Mouse (Mus musculus) heart, embryonic 14.5 days (tissue): ENCODE results near the gene Insrr. TPM values are rescaled to one million over a fixed set of nuclear protein-coding genes. Genes with fewer than 3 reads are reported as not detected.

Experiments
- ATAC-seq: fragments of 200-750 bp; cut with Nextera tagmentation; 2 replicates; pipeline ENCODE4 v1.8.0; 2017; ENCODE audit warnings: low read depth, moderate TSS enrichment; ENCODE audit not compliant: insufficient number of reproducible peaks, insufficient read depth, low FRiP score
- H3K27ac ChIP-seq, 2 experiments: fragments of 200-500 bp in 1 of 2; fragments of 300-500 bp in 1 of 2; sonication (generic) in 1 of 2; replicated peaks in 1 of 2; 2 replicates each; pipeline ENCODE4 v1.5.1; 2012 to 2014; ENCODE audit warnings: low read depth in 2 of 2, low read length in 2 of 2, control low read depth in 1 of 2, mild to moderate bottlenecking in 1 of 2, mixed read lengths in 1 of 2; ENCODE audit not compliant: control insufficient read depth in 1 of 2, insufficient read depth in 1 of 2
- H3K27me3 ChIP-seq: fragments of 300-500 bp; sonication (generic); 2 replicates; pipeline ENCODE4 v1.6.1; 2014; ENCODE audit warnings: mild to moderate bottlenecking, low read length, control low read depth; ENCODE audit not compliant: control insufficient read depth, insufficient read depth
- H3K36me3 ChIP-seq: fragments of 300-500 bp; sonication (generic); 2 replicates; pipeline ENCODE4 v1.6.1; 2014; ENCODE audit warnings: mild to moderate bottlenecking, control low read depth, low read length, mixed read lengths; ENCODE audit not compliant: control insufficient read depth, insufficient read depth
- H3K4me1 ChIP-seq, 2 experiments: fragments of 200-500 bp in 1 of 2; fragments of 300-500 bp in 1 of 2; sonication (generic) in 1 of 2; 2 replicates each; pipeline ENCODE4 v1.6.1; 2012 to 2014; ENCODE audit warnings: low read length in 2 of 2, control low read depth in 1 of 2, mixed read lengths in 1 of 2; ENCODE audit not compliant: control insufficient read depth in 2 of 2, insufficient read depth in 2 of 2
- H3K4me2 ChIP-seq: fragments of 300-500 bp; sonication (generic); 2 replicates; pipeline ENCODE4 v1.6.1; 2014; ENCODE audit warnings: mild to moderate bottlenecking, low read length
- H3K4me3 ChIP-seq, 2 experiments: fragments of 200-500 bp in 1 of 2; fragments of 300-500 bp in 1 of 2; sonication (generic) in 1 of 2; 2 replicates each; pipeline ENCODE4 v1.5.1; 2012 to 2014; ENCODE audit warnings: low read length in 2 of 2, mild to moderate bottlenecking in 2 of 2, control low read depth in 1 of 2, low read depth in 1 of 2, moderate library complexity in 1 of 2; ENCODE audit not compliant: control insufficient read depth in 1 of 2, insufficient read depth in 1 of 2
- H3K9ac ChIP-seq: fragments of 300-500 bp; sonication (generic); 2 replicates; pipeline ENCODE4 v1.6.1; 2014; ENCODE audit warnings: mild to moderate bottlenecking, low read length
- H3K9me3 ChIP-seq: fragments of 300-500 bp; sonication (generic); 2 replicates; pipeline ENCODE4 v1.6.1; 2016; ENCODE audit warnings: low read length, control low read depth; ENCODE audit not compliant: control insufficient read depth
- WGBS: fragments of 180-500 bp; shearing (Covaris S2); extraction: QIAGEN DNeasy Blood & Tissue Kit; methylation state at CpG from one replicate; pipeline ENCODE4 v1.1.7; 2014; 5-methylcytosine and 5-hydroxymethylcytosine counted together
- polyA plus RNA-seq: library from polyadenylated mRNA; unstranded; fragments of >200 nt; fragmentation: Nextera tagmentation; extraction: Ambion mirVana; gene quantifications from 2 replicates; pipeline ENCODE4 v1.2.1, GENCODE M21; 2014

The Insrr gene
- polyA plus RNA-seq, result 0.08 TPM in 1 of 2 replicates, not detected in the other

DNA sequence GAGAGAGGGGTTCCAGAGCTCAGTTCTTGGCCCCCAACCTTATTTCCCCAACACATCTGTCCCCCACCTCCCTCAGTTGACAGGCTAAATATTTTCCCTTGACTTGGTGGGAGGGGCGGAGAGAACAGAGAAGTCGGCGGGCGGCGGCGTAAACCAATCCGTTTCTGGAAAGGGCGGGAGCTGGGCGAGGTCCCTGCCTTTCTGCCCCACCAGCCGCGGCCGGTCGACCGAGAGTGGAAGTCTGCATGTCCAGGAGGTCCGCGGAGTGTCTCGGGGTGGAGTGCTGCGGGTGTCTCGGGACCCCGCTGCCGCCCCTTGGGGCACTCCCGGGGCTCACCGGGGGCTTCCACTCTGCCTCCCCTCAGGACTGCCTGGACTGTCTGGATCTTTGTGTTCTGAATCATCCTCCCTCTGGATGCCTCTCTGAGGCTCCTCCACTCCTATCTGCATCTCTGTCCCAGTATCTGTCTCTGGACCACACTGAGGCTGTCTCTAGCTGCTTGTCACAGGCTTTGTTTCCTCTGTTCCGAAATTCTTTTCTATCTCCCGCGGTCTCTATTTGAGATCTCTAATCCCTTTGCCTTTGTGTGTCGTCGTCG is at the start of gene Insrr:
Gene Insrr (plus strand): TSS at position 216 of the 599 bp plus-strand sequence.
- no peak within 1 kb of the TSS for H3K27ac ChIP-seq
- peak within 1 kb of the TSS; percentile 28; the same call in 1 of the 2 replicates for H3K9ac ChIP-seq
- no peak for ATAC-seq

DNA sequence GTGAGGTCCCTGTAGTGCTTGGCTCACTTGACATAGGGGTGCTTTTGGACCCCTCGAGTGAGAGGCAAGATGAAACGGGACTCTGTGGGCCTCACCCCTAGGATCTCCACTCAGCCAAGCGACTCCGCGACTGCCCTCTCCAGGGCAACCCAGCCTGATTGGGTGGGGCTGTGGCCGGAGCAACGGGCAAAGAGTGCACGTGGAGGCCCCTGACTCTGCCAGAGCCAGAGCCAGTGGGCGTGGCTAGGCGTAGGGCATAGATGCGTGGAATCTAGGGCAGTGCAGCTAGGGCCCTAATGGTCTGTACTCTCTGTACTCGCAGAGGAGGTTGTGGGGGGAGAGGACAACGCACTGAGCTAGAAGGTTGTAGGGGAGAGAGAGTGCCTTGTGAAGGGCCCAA is 48.3 kb upstream of the Insrr start, which contains the start of gene Lrrc71:
Gene Lrrc71 (minus strand): TSS at position 195 of the 400 bp plus-strand sequence.
- Histone ChIP-seq H3K9ac (no peak within 1 kb of the TSS), H3K4me1 (peaks cover 10 to 12% of the 10 kb centered on the region in 2 experiments; a peak in 3 of 4 replicates)
- 45% methylated on average over 13 of the region's 13 CpGs for WGBS

More for the DNA sequence above, at the start of gene Insrr:
- no peaks in the 10 kb centered on the region for H3K36me3 ChIP-seq
- peak within 1 kb of the TSS; percentile 68 for H3K4me2 ChIP-seq
- WGBS, result 1% methylated on average over 29 of the region's 29 CpGs
- peak within 1 kb of the TSS; percentile 21 to 32 for H3K4me3 ChIP-seq
- H3K9me3 ChIP-seq, result no peaks in the 10 kb centered on the region
- H3K27me3 ChIP-seq, result peaks cover 100% of the 10 kb centered on the region
- H3K4me1 ChIP-seq, result peaks cover 0 to 20% of the 10 kb centered on the region in 2 experiments; a peak in 3 of 4 replicates

DNA sequence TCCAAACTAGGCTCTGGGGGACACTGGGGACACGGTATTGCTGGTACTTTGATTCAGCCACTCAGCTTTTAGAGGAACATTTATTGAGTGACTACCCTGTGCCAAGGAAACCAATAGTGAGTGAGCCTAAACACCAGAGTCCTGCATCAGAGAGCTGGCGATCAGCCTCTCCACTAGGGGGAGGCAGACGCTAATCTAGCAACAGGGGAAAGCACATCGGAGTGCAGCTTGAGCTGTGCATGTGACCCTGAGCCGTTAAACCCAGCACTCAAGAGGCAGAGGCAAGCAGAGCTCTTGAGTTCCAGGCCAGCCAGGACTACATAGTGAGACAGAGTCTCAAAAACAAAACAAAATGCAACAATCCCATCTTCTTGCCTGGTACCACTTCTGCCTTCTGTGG is 47.7 kb upstream of the Insrr start:
- no peaks in the 10 kb centered on the region for H3K9me3 ChIP-seq
- H3K4me2 ChIP-seq, result no peak overlapping the region
- H3K27me3 ChIP-seq, result peaks cover 9% of the 10 kb centered on the region; the same call in 1 of the 2 replicates
- H3K36me3 ChIP-seq, result peaks cover 37% of the 10 kb centered on the region
- peaks cover 10 to 12% of the 10 kb centered on the region in 2 experiments; a peak in 3 of 4 replicates for H3K4me1 ChIP-seq
- H3K4me3 ChIP-seq, result no peak overlapping the region
- H3K27ac ChIP-seq, result no peak overlapping the region
- no peak overlapping the region for H3K9ac ChIP-seq
- 13% methylated on average over 5 of the region's 5 CpGs for WGBS
- no peak for ATAC-seq

More for the DNA sequence above, 48.3 kb upstream of the Insrr start, which contains the start of gene Lrrc71:
- Histone ChIP-seq H3K27me3 (peaks cover 9% of the 10 kb centered on the region; the same call in 1 of the 2 replicates), H3K4me3 (no peak within 1 kb of the TSS), H3K9me3 (no peaks in the 10 kb centered on the region), H3K27ac (no peak within 1 kb of the TSS), H3K36me3 (peaks cover 31% of the 10 kb centered on the region), H3K4me2 (no peak within 1 kb of the TSS)
- ATAC-seq, result no peak

DNA sequence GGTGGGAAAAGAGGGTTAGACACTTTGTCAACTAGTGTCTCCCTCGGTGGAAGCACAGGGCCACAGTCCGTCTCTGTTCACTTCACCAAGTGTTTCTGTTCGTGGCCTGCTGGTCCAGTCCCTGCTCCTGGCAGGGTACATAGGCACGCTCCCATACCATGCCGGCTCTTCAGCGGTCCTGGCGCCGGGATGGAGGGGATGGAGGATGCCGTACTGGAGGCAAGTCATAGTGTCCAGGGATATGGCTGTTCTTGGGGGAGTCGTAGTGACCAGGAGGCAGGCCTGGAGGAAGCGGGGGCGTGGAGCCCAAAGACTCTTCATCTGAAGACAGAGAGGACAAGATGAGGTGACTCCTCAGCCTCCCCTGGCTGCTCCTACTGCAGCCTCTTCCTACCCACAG is 46.8 kb upstream of the Insrr start:
- 89% methylated on average over 12 of the region's 12 CpGs for WGBS

DNA sequence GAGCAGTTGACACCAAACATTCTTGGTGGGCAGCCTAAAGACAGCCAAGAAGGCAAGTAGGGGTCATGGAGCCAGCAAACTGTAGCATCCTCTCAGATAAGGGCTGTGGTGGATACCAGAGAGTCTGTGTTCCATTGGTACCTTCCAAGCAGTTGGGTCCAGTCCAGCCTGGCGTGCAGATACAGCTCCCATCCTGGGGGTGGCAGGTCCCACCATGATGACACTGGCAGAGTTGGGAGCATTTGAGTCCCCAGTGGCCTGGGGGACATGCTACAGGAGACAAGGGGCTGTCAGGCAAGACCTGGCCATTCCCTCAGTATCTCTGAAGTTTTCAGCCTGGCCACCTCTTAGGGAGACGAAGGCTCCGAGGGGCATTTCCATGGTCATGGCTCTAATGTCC is 44.2 kb upstream of the Insrr start:
- H3K9ac ChIP-seq, result no peak overlapping the region
- peaks cover 14% of the 10 kb centered on the region; the same call in 1 of the 2 replicates for H3K27me3 ChIP-seq
- H3K27ac ChIP-seq, result no peak overlapping the region
- H3K36me3 ChIP-seq, result peaks cover 54% of the 10 kb centered on the region
- no peak overlapping the region for H3K4me3 ChIP-seq
- H3K4me1 ChIP-seq, result peaks cover 3 to 4% of the 10 kb centered on the region in 2 experiments; a peak in 1 of 4 replicates
- H3K9me3 ChIP-seq, result no peaks in the 10 kb centered on the region
- no peak for ATAC-seq
- H3K4me2 ChIP-seq, result no peak overlapping the region
- WGBS, result 81% methylated on average over 3 of the region's 3 CpGs

More for the DNA sequence above, 46.8 kb upstream of the Insrr start:
- H3K27me3 ChIP-seq, result peaks cover 16% of the 10 kb centered on the region; the same call in 1 of the 2 replicates
- no peak overlapping the region for H3K4me3 ChIP-seq
- peaks cover 46% of the 10 kb centered on the region for H3K36me3 ChIP-seq
- peaks cover 9 to 11% of the 10 kb centered on the region in 2 experiments; a peak in 3 of 4 replicates for H3K4me1 ChIP-seq
- no peak overlapping the region for H3K27ac ChIP-seq
- ATAC-seq, result no peak
- no peak overlapping the region for H3K4me2 ChIP-seq
- no peak overlapping the region for H3K9ac ChIP-seq
- H3K9me3 ChIP-seq, result no peaks in the 10 kb centered on the region

DNA sequence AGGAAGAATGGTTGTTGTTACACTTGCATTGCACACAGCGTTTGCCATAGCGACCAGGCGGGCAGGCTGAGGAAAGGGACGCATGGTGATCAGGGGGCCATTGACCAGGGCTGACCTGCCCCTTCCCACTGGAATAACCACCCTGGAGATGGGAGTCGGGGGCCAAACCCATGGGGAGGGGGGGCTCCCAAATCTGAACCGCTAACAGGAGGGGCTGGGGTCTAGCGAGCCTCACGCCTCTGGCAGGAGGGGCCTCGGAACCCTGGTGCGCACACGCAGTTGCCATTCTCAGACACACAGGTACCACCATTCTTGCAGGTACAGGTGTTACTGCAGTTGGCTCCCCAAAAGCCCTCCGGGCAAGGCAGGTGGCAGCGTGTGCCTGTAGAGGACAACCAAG is 42.9 kb upstream of the Insrr start:
- peaks cover 14% of the 10 kb centered on the region; the same call in 1 of the 2 replicates for H3K27me3 ChIP-seq
- WGBS, result 79% methylated on average over 13 of the region's 13 CpGs

DNA sequence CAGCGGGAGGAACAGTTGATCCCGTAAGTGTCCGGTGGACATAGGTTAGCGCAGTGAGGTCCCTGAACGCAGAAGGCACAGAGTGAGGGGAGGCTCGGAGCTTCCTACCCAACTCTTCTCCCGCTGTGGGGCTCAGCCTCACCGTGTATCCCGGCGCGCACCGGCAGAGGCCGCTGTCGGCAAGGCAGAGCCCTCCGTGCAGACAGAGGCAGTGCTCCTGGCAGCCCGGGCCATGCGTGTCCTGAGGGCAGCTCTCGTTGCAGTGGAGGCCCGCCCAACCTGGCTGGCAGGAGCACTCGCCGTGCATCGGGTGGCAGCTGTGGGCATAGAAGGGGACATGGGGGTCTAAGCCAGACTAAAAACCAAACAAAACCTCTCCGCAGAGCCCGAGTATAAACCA is 40.8 kb upstream of the Insrr start:
- no peak overlapping the region for H3K9ac ChIP-seq
- no peak overlapping the region for H3K4me3 ChIP-seq
- peaks cover 14% of the 10 kb centered on the region; the same call in 1 of the 2 replicates for H3K27me3 ChIP-seq
- H3K9me3 ChIP-seq, result no peaks in the 10 kb centered on the region
- H3K4me2 ChIP-seq, result peak overlapping the region; percentile 53
- peak; percentile 55; the same call in 1 of the 2 replicates for ATAC-seq
- H3K4me1 ChIP-seq, result no peaks in the 10 kb centered on the region
- H3K27ac ChIP-seq, result no peak overlapping the region
- H3K36me3 ChIP-seq, result peaks cover 49% of the 10 kb centered on the region
- WGBS, result 6% methylated on average over 24 of the region's 24 CpGs

More for the DNA sequence above, 42.9 kb upstream of the Insrr start:
- H3K4me3 ChIP-seq, result no peak overlapping the region
- ATAC-seq, result no peak
- H3K9me3 ChIP-seq, result no peaks in the 10 kb centered on the region
- H3K36me3 ChIP-seq, result peaks cover 51% of the 10 kb centered on the region
- H3K9ac ChIP-seq, result no peak overlapping the region
- H3K4me2 ChIP-seq, result no peak overlapping the region
- H3K4me1 ChIP-seq, result no peaks in the 10 kb centered on the region
- no peak overlapping the region for H3K27ac ChIP-seq
